Mouse (Mus musculus) hindbrain, postnatal 0 days (tissue): ENCODE results near the gene Tsc22d1. TPM values are rescaled to one million over a fixed set of nuclear protein-coding genes. Genes with fewer than 3 reads are reported as not detected.

Source experiments
- ATAC-seq: fragments of 200-750 bp; cut with Nextera tagmentation; 2 replicates; pipeline ENCODE4 v1.8.0; 2017; ENCODE audit warnings: mild to moderate bottlenecking, moderate TSS enrichment, moderate library complexity
- DNase-seq: peaks from one replicate; pipeline ENCODE4 v3.0.0-alpha.2; 2015; ENCODE audit warnings: low spot score
- H3K27ac ChIP-seq: fragments of 300-500 bp; sonication (generic); 2 replicates; pipeline ENCODE4 v1.5.1; 2014; ENCODE audit warnings: mild to moderate bottlenecking
- H3K27me3 ChIP-seq: fragments of 300-500 bp; sonication (generic); 2 replicates; pipeline ENCODE4 v1.6.1; 2014; ENCODE audit warnings: low read length, mixed read lengths; ENCODE audit not compliant: insufficient read depth
- H3K36me3 ChIP-seq: fragments of 300-500 bp; sonication (generic); 2 replicates; pipeline ENCODE4 v1.6.1; 2014; ENCODE audit warnings: low read length, mixed read lengths; ENCODE audit not compliant: insufficient read depth
- H3K4me1 ChIP-seq: fragments of 300-500 bp; sonication (generic); 2 replicates; pipeline ENCODE4 v1.6.1; 2014; ENCODE audit warnings: antibody characterized with exemption, low read length, mixed read lengths; ENCODE audit not compliant: insufficient read depth
- H3K4me2 ChIP-seq: fragments of 300-500 bp; sonication (generic); 2 replicates; pipeline ENCODE4 v1.6.1; 2014; ENCODE audit warnings: low read depth, mild to moderate bottlenecking, low read length, moderate library complexity, mixed read lengths
- H3K4me3 ChIP-seq: fragments of 300-500 bp; sonication (generic); 2 replicates; pipeline ENCODE4 v1.5.1; 2014; ENCODE audit warnings: low read length
- H3K9ac ChIP-seq: fragments of 300-500 bp; sonication (generic); replicated peaks from 2 replicates; pipeline ENCODE4 v1.6.1; 2014; ENCODE audit warnings: mild to moderate bottlenecking, low read length, moderate library complexity, mixed read lengths
- H3K9me3 ChIP-seq: fragments of 300-500 bp; sonication (generic); 2 replicates; pipeline ENCODE4 v1.6.1; 2016; ENCODE audit warnings: low read length, mixed read lengths
- CTCF ChIP-seq: IDR thresholded peaks from 2 replicates; pipeline ENCODE4 v1.5.1; 2016; ENCODE audit warnings: antibody characterized with exemption, control low read depth, low read depth
- WGBS: fragments of 180-500 bp; shearing (Covaris S2); extraction: QIAGEN DNeasy Blood & Tissue Kit; methylation state at CpG from one replicate; pipeline ENCODE4 v1.1.7; 2014; 5-methylcytosine and 5-hydroxymethylcytosine counted together
- polyA plus RNA-seq: library from polyadenylated mRNA; unstranded; fragments of >200 nt; fragmentation: Nextera tagmentation; extraction: Ambion mirVana; gene quantifications from 2 replicates; pipeline ENCODE4 v1.2.1, GENCODE M21; 2015
- total RNA-seq: library from RNA; depleted of rRNA; stranded (reverse); fragments of >200 nt; gene quantifications from 2 replicates; pipeline ENCODE4 v1.2.3, GENCODE M21; 2014

The Tsc22d1 gene
- total and polyA plus RNA-seq, 2 experiments from 2014 or later, result 525 to 544 TPM

GRCm38 (mm10) chr14:76489128-76489527, 74.4 kb downstream of the Tsc22d1 start:
- no peaks in the 10 kb centered on the region for H3K9me3 ChIP-seq
- no peak overlapping the region for H3K9ac ChIP-seq
- peaks cover 7% of the 10 kb centered on the region; the same call in 1 of the 2 replicates for H3K4me1 ChIP-seq
- ATAC-seq, result peak; percentile 88
- H3K4me3 ChIP-seq, result no peak overlapping the region
- H3K27ac ChIP-seq, result peak overlapping the region; percentile 61; the same call in 1 of the 2 replicates
- no peak overlapping the region for H3K4me2 ChIP-seq
- no peak for TF ChIP-seq CTCF
- H3K27me3 ChIP-seq, result no peaks in the 10 kb centered on the region
- 31% methylated on average over 2 of the region's 2 CpGs for WGBS
- no peaks in the 10 kb centered on the region for H3K36me3 ChIP-seq
- DNase-seq, result peak; percentile 84

- H3K4me1 ChIP-seq, result peaks cover 3% of the 10 kb centered on the region; the same call in 1 of the 2 replicates
- H3K9ac ChIP-seq, result no peak overlapping the region
- TF ChIP-seq CTCF, result no peak
- DNase-seq (no peak), ATAC-seq (no peak)
- H3K36me3 ChIP-seq, result no peaks in the 10 kb centered on the region
- H3K27ac ChIP-seq, result no peak overlapping the region
- no peaks in the 10 kb centered on the region for H3K27me3 ChIP-seq
- WGBS, result 64% methylated on average over 5 of the region's 5 CpGs
- no peak overlapping the region for H3K4me3 ChIP-seq
- no peaks in the 10 kb centered on the region for H3K9me3 ChIP-seq
- no peak overlapping the region for H3K4me2 ChIP-seq
Observed at GRCm38 (mm10) chr14:76495022-76495421, 80.3 kb downstream of the Tsc22d1 start.

GRCm38 (mm10) chr14:76497187-76497586, 82.4 kb downstream of the Tsc22d1 start:
- DNase-seq (no peak), ATAC-seq (no peak)
- Histone ChIP-seq H3K27ac (no peak overlapping the region), H3K27me3 (no peaks in the 10 kb centered on the region), H3K36me3 (no peaks in the 10 kb centered on the region), H3K4me3 (no peak overlapping the region), H3K4me1 (peaks cover 9% of the 10 kb centered on the region; the same call in 1 of the 2 replicates), H3K9me3 (no peaks in the 10 kb centered on the region), H3K4me2 (no peak overlapping the region), H3K9ac (no peak overlapping the region)
- WGBS, result 45% methylated on average over 9 of the region's 9 CpGs
- no peak for TF ChIP-seq CTCF

GRCm38 (mm10) chr14:76498210-76498609, 83.4 kb downstream of the Tsc22d1 start:
- H3K4me1 ChIP-seq, result peaks cover 9% of the 10 kb centered on the region; the same call in 1 of the 2 replicates
- no peaks in the 10 kb centered on the region for H3K36me3 ChIP-seq
- ATAC-seq (no peak), DNase-seq (no peak)
- H3K4me3 ChIP-seq, result no peak overlapping the region
- no peak for TF ChIP-seq CTCF
- H3K27ac ChIP-seq, result 0 out of 2 replicates have a peak overlapping the region, but pooled peaks have one; percentile 7
- no peaks in the 10 kb centered on the region for H3K9me3 ChIP-seq
- H3K4me2 ChIP-seq, result no peak overlapping the region
- 49% methylated on average over 7 of the region's 7 CpGs for WGBS
- H3K9ac ChIP-seq, result no peak overlapping the region
- H3K27me3 ChIP-seq, result no peaks in the 10 kb centered on the region

- no peak for TF ChIP-seq CTCF
- Histone ChIP-seq H3K4me2 (no peak overlapping the region), H3K4me3 (no peak overlapping the region), H3K9ac (no peak overlapping the region), H3K4me1 (peaks cover 9% of the 10 kb centered on the region; the same call in 1 of the 2 replicates), H3K27ac (no peak overlapping the region), H3K9me3 (no peaks in the 10 kb centered on the region), H3K27me3 (no peaks in the 10 kb centered on the region), H3K36me3 (no peaks in the 10 kb centered on the region)
- WGBS, result 76% methylated on average over 6 of the region's 6 CpGs
- DNase-seq (no peak), ATAC-seq (no peak)
Observed at GRCm38 (mm10) chr14:76499492-76499891, 84.7 kb downstream of the Tsc22d1 start.

- TF ChIP-seq CTCF, result no peak
- no peak overlapping the region for H3K4me2 ChIP-seq
- H3K4me3 ChIP-seq, result no peak overlapping the region
- H3K9me3 ChIP-seq, result no peaks in the 10 kb centered on the region
- 25% methylated on average over 5 of the region's 5 CpGs for WGBS
- peaks cover 9% of the 10 kb centered on the region; the same call in 1 of the 2 replicates for H3K4me1 ChIP-seq
- 0 out of 2 replicates have a peak overlapping the region, but pooled peaks have one; percentile 10 for H3K9ac ChIP-seq
- peak overlapping the region; percentile 48; the same call in 1 of the 2 replicates for H3K27ac ChIP-seq
- DNase-seq (peak; percentile 57), ATAC-seq (no peak)
- H3K27me3 ChIP-seq, result no peaks in the 10 kb centered on the region
- no peaks in the 10 kb centered on the region for H3K36me3 ChIP-seq
Observed at GRCm38 (mm10) chr14:76500036-76500435, 85.3 kb downstream of the Tsc22d1 start.

GRCm38 (mm10) chr14:76503231-76503851, 88.6 kb downstream of the Tsc22d1 start:
- 5% methylated on average over 13 of the region's 13 CpGs for WGBS
- peak overlapping the region; percentile 64 for H3K4me2 ChIP-seq
- no peaks in the 10 kb centered on the region for H3K27me3 ChIP-seq
- no peaks in the 10 kb centered on the region; the same call in 1 of the 2 replicates for H3K36me3 ChIP-seq
- peak overlapping the region; percentile 99 for H3K9ac ChIP-seq
- ATAC-seq, result no peak
- DNase-seq, result peak; percentile 87
- peaks cover 9% of the 10 kb centered on the region; the same call in 1 of the 2 replicates for H3K4me1 ChIP-seq
- peak; percentile 70 for TF ChIP-seq CTCF
- no peaks in the 10 kb centered on the region for H3K9me3 ChIP-seq
- H3K27ac ChIP-seq, result peak overlapping the region; percentile 100
- H3K4me3 ChIP-seq, result peak overlapping the region; percentile 74
